Comparison of ENCODE assay signal across 8 mouse cellular contexts in the genomic region with DNA sequence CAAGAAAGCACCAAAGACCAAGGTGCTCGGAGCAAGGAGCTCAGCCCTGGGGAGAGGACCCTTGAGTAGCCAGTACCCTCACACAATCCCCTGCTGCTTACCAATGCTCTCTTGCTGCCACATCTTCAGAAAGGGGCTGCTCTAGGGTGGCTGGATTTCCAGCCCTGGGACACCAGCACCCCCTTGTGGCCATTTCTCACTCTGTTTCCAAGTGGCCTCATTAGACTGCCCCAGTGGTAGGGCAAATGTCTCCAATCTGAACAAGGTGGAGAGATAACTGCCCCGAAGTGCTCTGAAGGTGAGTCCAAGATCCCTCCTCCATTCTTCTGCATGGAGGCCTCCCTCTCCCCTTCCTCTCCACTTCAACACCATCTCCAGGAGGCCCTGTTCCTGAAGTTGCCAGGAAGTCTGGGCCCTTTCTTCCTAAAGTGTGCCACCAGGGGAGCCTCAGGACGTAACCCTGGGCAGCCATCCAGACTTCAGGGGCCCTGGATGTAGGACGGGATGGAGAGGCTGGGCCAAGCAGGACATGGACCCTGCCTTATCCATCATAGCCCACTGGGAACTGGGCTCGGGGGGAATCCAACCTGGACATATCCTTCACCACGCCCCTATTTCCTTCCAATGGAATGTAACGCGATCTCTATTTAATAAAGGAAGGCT. TPM values are rescaled to one million over a fixed set of nuclear protein-coding genes. Genes with fewer than 3 reads are reported as not detected.
DNase-seq lines count a peak whose midpoint lies in the region; ATAC-seq and TF ChIP-seq lines count a peak whose summit lies in the region.

No protein-coding gene starts in this region.

- intact Hi-C loops in heart, postnatal 36 days (cut with DNase I): loop anchor here (1.0 to 5.0 kb wide), 2 partner anchors 35 to 162 kb away; no protein-coding TSS in a partner anchor

- WGBS in forebrain, embryonic 12.5 days: 64% methylated on average over 8 of the region's 8 CpGs
- 46% methylated on average over 8 of the region's 8 CpGs for WGBS in lung, embryonic 16.5 days

- peaks cover 9% of the 10 kb centered on the region; the same call in 1 of the 2 replicates for H3K27me3 ChIP-seq in forebrain, embryonic 12.5 days
- no peaks in the 10 kb centered on the region for H3K27me3 ChIP-seq in lung, embryonic 16.5 days (ENCODE audit: control insufficient read depth, insufficient read depth, low read depth, low read length)

- H3K4me1 ChIP-seq in ES-E14 (ENCODE audit: control insufficient read depth in 2 of 2, insufficient read depth in 2 of 2, low read length in 2 of 2, poor library complexity in 1 of 2): no peaks in the 10 kb centered on the region
- peaks cover 8% of the 10 kb centered on the region for H3K4me1 ChIP-seq in forebrain, embryonic 12.5 days
- peaks cover 41% of the 10 kb centered on the region for H3K4me1 ChIP-seq in lung, embryonic 16.5 days (replicated peaks; ENCODE audit: control insufficient read depth, insufficient read depth, low read length)

- ATAC-seq in forebrain, embryonic 12.5 days (ENCODE audit: low FRiP score): peak; percentile 77
- peak; percentile 24; the same call in 1 of the 2 replicates for ATAC-seq in lung, embryonic 16.5 days (ENCODE audit: low read depth)

- DNase-seq in ES-E14 (ENCODE audit: low read depth, low spot score): peak; percentile 77
- DNase-seq in c-Kit-positive CD71-positive TER-119-positive erythroid progenitor cells, embryonic 14.5 days (ENCODE audit: low spot score): peak; percentile 76
- DNase-seq in heart, postnatal 36 days: peak; percentile 82 to 89
- DNase-seq in layer of hippocampus, adult 9-11 months: peak; percentile 55
- DNase-seq in ovary, postnatal 36 days (ENCODE audit: low spot score): peak; percentile 80
- peak; percentile 86 for DNase-seq in thymus, postnatal 14 days

- in situ Hi-C loops in ES-E14 (cut with MboI; ENCODE audit: low sequenced_read_pairs in 2 of 2, unreplicated experiment in 2 of 2): loop anchor here in 1 of 2 experiments (5.0 kb wide), 2 partner anchors 33 to 113 kb away; a partner anchor contains a TSS

- no peak overlapping the region for H3K27ac ChIP-seq in ES-E14 (ENCODE audit: insufficient read depth, low read depth, low read length, poor library complexity, severe bottlenecking)
- no peak overlapping the region for H3K27ac ChIP-seq in forebrain, embryonic 12.5 days
- peak overlapping the region; percentile 37; the same call in 1 of the 2 replicates for H3K27ac ChIP-seq in lung, embryonic 16.5 days (ENCODE audit: low read length)

- no peaks in the 10 kb centered on the region for H3K9me3 ChIP-seq in ES-E14 (ENCODE audit: control insufficient read depth, insufficient read depth, low read depth, low read length)
- no peaks in the 10 kb centered on the region for H3K9me3 ChIP-seq in forebrain, embryonic 12.5 days
- H3K9me3 ChIP-seq in lung, embryonic 16.5 days (ENCODE audit: control insufficient read depth, low read length): no peaks in the 10 kb centered on the region

- no peak overlapping the region for H3K4me3 ChIP-seq in ES-E14 (ENCODE audit: insufficient read depth in 1 of 2, low read depth in 1 of 2, low read length in 2 of 2, poor library complexity in 1 of 2, severe bottlenecking in 1 of 2)
- no peak overlapping the region for H3K4me3 ChIP-seq in forebrain, embryonic 12.5 days (replicated peaks)
- H3K4me3 ChIP-seq in lung, embryonic 16.5 days (ENCODE audit: low read length): no peak overlapping the region

- H3K9ac ChIP-seq in ES-E14 (ENCODE audit: insufficient read depth, low read depth, low read length, poor library complexity, severe bottlenecking): no peak overlapping the region
- H3K9ac ChIP-seq in forebrain, embryonic 12.5 days: no peak overlapping the region
- H3K9ac ChIP-seq in lung, embryonic 16.5 days (ENCODE audit: low read length): peak overlapping the region; percentile 25; the same call in 1 of the 2 replicates

- no peak overlapping the region for H3K4me2 ChIP-seq in forebrain, embryonic 12.5 days
- H3K4me2 ChIP-seq in lung, embryonic 16.5 days (ENCODE audit: low read depth, low read length): no peak overlapping the region

- H3K36me3 ChIP-seq in ES-E14 (ENCODE audit: control insufficient read depth, insufficient read depth, low read length, poor library complexity, severe bottlenecking): no peaks in the 10 kb centered on the region
- no peaks in the 10 kb centered on the region for H3K36me3 ChIP-seq in forebrain, embryonic 12.5 days (replicated peaks)
- peaks cover 3% of the 10 kb centered on the region for H3K36me3 ChIP-seq in lung, embryonic 16.5 days (ENCODE audit: control insufficient read depth, insufficient read depth, low read length)

TF ChIP-seq in ES-E14, 5 proteins besides CTCF, POLR2A, EP300 and RAD21:
- TF ChIP-seq ZNF384 (IDR thresholded peaks at IDR 0.05; ENCODE audit: low read depth, low read length) (no peak), ZC3H11A (IDR thresholded peaks at IDR 0.05; ENCODE audit: borderline replicate concordance, low read depth, low read length) (peak; percentile 89; the same call in 1 of the 2 replicates), HCFC1 (IDR thresholded peaks at IDR 0.05; ENCODE audit: borderline replicate concordance, insufficient read depth, low read length) (no peak), MAFK (IDR thresholded peaks at IDR 0.05; ENCODE audit: insufficient read depth, low read depth, low read length) (no peak), CHD2 (IDR thresholded peaks at IDR 0.05; ENCODE audit: low read depth, low read length) (no peak)

RNA-seq across cellular contexts. Expression of a gene that starts 6.5 kb away (rescaled TPM):
- total RNA-seq in ES-E14 (2012; rRNA removed): 4.0 and 7.2 TPM in 2 replicates
- 5.6 and 7.4 TPM in 2 replicates for polyA plus RNA-seq in forebrain, embryonic 12.5 days (2016; fragmentation: Nextera tagmentation; extraction: Ambion mirVana)
- total RNA-seq in heart, postnatal 36 days (2021): 10 to 100 TPM; 37.8 to 39.8 TPM
- polyA plus RNA-seq in lung, embryonic 16.5 days (2015; fragmentation: Nextera tagmentation; extraction: Ambion mirVana): 72.0 and 76.0 TPM in 2 replicates

RNA-seq across cellular contexts. Expression of a gene that starts 33.4 kb away (rescaled TPM):
- 3.8 and 4.0 TPM in 2 replicates for total RNA-seq in ES-E14 (2012; rRNA removed)
- polyA plus RNA-seq in forebrain, embryonic 12.5 days (2016; fragmentation: Nextera tagmentation; extraction: Ambion mirVana): 19.0 and 22.7 TPM in 2 replicates
- 1 to 10 TPM; 7.9 to 8.7 TPM for total RNA-seq in heart, postnatal 36 days (2021)
- 30.3 and 33.0 TPM in 2 replicates for polyA plus RNA-seq in lung, embryonic 16.5 days (2015; fragmentation: Nextera tagmentation; extraction: Ambion mirVana)

RNA-seq across cellular contexts. Expression of a gene that starts 33.5 kb away (rescaled TPM):
- total RNA-seq in ES-E14 (2012; rRNA removed): 0.62 and 0.95 TPM in 2 replicates
- 1.1 and 1.4 TPM in 2 replicates for polyA plus RNA-seq in forebrain, embryonic 12.5 days (2016; fragmentation: Nextera tagmentation; extraction: Ambion mirVana)
- total RNA-seq in heart, postnatal 36 days (2021): under 1 TPM; 0.11 to 0.14 TPM
- 1.1 and 1.4 TPM in 2 replicates for polyA plus RNA-seq in lung, embryonic 16.5 days (2015; fragmentation: Nextera tagmentation; extraction: Ambion mirVana)

RNA-seq across cellular contexts. Expression of a gene that starts 54.5 kb away (rescaled TPM):
- 413 and 478 TPM in 2 replicates for total RNA-seq in ES-E14 (2012; rRNA removed)
- 1,239 and 1,358 TPM in 2 replicates for polyA plus RNA-seq in forebrain, embryonic 12.5 days (2016; fragmentation: Nextera tagmentation; extraction: Ambion mirVana)
- total RNA-seq in heart, postnatal 36 days (2021): 1,000 to 10,000 TPM; 2,889 to 3,152 TPM
- polyA plus RNA-seq in lung, embryonic 16.5 days (2015; fragmentation: Nextera tagmentation; extraction: Ambion mirVana): 1,957 and 1,991 TPM in 2 replicates
